Mouse (Mus musculus) cortical plate, adult 2 months (tissue): ENCODE results near the gene Entpd6.

Source experiments
- CTCF ChIP-seq: fragments of 200-500 bp; IDR thresholded peaks from 2 replicates; pipeline ENCODE4 v1.5.1; 2011; ENCODE audit warnings: mild to moderate bottlenecking, control low read depth, low read length; ENCODE audit not compliant: insufficient read depth; ENCODE audit errors: extremely low read depth
- POLR2A ChIP-seq: fragments of 200-500 bp; IDR thresholded peaks from 2 replicates; pipeline ENCODE4 v1.6.1; 2011; ENCODE audit warnings: mild to moderate bottlenecking, low read length, control low read depth; ENCODE audit not compliant: insufficient read depth; ENCODE audit errors: extremely low read depth

DNA sequence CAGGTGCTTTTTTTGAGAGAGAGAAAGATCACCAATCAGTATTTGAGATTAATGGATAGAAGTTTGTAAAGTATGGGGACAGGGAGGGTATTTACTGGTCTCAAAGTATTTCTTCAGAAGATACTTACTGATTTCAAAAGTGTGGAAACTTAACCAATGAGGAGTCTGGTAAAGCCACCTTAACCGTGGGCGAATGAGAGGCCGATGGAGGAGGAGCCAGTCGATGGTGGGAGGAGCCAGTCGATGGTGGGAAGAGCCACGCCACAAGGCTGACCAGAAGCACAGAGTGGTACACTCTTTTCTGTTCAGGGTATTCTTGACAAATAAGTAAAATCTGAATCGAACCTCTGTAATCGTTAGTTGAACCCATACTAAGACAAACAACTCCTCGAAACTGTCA, 11.0 kb upstream of the Entpd6 start:
- TF ChIP-seq POLR2A (no peak), CTCF (no peak)
